Mouse (Mus musculus): ENCODE data around the gene Nrd1.

GRCm38 (mm10) chr4:108951663-108952062 is 48.8 kb upstream of the Nrd1 start:
- no peak for TF ChIP-seq BHLHE40 (IDR thresholded peaks at IDR 0.05; ENCODE audit: borderline replicate concordance, low read depth, low read length)
- no peak for TF ChIP-seq CTCF (IDR thresholded peaks at IDR 0.05 in 2 of 3, conservative IDR thresholded peaks at IDR 0.05 in 1 of 3; ENCODE audit: control insufficient read depth in 1 of 3, insufficient read depth in 1 of 3, low read depth in 2 of 3, low read length in 3 of 3, poor library complexity in 1 of 3, severe bottlenecking in 1 of 3)
- no peak for TF ChIP-seq TCF12 (IDR thresholded peaks at IDR 0.05; ENCODE audit: low read depth, low read length)
- TF ChIP-seq EP300 (IDR thresholded peaks at IDR 0.05; ENCODE audit: low read depth in 1 of 2, low read length in 2 of 2), result no peak
- TF ChIP-seq ELF1 (IDR thresholded peaks at IDR 0.05; ENCODE audit: low read depth, low read length), result no peak

All from MEL (cell line).